Mouse (Mus musculus) CD4-positive helper T cell, adult 2 months (primary cell): ENCODE measurements around the gene Hspg2.

Source experiments
- DNase-seq: peaks from one replicate; pipeline ENCODE4 v3.0.0-alpha.2; 2012; ENCODE audit warnings: low read depth, missing footprints, low spot score

Hspg2 gene

DNA sequence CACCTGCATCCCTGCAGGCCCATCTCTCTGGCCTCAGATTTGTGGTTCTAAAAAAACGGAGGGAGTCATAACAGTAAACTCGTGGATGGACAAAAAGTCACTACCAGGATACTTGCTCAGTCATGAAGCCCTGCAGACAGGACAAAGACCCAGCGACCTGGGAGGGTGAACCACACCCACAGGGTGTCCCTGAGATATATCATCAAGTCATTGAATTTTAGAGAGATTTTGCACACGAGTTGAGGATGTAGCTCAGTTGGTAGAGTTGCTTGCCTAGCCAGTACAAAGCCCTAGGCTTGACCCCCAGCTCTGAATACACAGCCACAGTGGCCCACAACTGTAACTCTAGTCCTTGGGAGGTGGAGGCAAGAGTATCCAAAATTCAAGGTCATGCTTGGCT is 7.4 kb upstream of the Hspg2 start:
- no peak for DNase-seq

DNA sequence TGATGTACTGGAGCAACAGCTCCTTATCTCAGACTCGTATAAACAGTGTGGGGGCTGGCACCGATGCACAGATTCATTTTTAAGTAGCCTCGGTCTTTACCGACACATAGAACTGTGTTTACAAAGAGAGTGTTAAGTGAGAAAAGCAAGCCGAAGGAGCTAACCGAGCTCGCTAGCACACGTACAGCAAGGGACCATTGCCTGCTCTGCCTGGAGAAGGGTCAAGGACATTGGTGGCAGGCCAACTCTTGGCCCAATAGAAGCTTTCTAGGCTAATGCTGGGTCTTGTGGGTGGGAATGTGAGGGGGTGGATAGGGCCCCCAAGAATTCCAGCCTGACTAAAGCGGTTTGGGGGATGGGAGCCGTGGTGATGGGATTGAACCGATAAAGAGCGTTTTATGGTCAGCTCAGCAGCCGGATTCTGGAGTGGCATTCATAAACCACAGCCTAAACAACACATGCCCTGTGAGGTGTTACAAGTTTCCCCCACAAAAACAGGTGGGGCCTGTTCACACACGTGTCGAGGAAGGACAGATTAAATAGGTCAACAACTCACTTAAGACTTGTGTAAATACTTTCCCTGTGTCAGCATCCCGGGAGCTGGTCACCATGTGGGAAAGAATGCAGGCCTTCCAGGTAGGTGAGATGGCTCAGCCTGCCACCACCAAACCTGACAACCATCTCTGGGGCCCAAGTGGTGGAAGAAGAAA is 6.4 kb upstream of the Hspg2 start:
- no peak for DNase-seq

DNA sequence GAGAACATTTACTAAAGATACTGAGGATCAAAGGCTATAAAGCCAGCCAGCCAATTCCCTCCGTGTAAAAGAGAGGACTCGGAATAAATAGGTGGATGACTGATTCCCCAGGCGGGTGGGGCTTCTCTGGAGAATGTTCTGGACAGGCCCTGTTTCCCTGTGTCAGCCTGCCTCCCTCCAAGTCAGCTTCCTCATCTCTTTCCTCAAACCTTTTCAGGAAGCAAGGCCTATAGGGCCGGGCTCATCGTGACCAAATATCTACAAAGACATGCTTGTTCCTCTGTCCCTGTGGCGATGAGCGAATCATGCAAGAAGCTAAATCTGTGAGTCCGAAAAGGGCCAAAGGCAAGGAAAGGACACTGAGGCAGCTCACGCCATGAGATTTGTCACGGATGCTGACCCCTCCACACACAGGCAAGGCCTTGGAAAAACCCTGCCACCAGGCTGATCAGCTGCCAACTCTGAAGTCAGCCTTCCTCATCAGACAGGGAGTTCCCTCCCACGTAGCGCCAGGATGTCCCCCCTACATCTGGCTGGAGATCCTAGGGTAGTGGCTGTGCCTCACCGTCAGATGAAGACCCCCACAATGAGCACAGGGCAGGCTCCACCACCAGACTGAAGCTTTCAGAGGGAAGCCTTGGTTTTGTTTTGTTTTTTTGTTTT is 3.3 kb upstream of the Hspg2 start:
- DNase-seq, result no peak

DNA sequence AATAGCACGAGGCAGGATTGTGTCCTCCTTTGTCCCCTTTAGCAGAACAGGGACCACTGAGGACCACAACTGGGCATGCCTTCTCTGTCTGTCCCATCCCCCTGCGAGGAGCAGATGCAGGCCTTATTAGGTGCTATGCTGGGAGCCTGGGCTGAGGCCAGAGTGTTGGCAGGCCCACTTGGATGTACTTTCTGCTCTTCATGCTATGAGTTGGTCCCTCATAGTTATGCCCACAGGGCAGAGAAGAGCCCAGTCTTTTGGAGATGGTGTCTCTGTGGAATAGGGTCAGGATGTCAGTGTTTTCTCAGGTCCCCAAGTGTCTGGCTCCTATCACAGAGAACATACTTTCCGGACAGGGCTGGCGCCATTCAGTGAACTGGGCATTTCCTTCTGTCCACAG is 1.6 kb upstream of the Hspg2 start:
- no peak for DNase-seq

DNA sequence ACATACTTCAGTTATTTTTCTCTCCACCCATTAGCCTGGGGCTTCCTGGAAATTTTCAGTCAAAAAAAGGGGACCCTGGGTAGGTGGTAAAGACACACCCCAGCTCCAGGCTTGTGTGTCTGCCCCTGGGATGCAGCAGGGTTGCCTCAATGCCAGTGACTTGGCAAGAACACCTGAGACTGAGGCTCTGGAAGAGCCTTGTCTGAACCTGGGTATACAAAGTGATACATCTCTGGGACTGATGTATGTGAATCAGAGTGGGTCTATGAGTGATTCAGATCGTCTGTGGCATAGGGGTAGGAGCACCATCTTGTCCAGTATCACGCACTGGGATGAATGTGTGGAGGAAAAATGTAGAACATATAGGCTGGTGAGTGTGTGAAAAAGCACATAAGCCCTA is 1.0 kb upstream of the Hspg2 start:
- no peak for DNase-seq

DNA sequence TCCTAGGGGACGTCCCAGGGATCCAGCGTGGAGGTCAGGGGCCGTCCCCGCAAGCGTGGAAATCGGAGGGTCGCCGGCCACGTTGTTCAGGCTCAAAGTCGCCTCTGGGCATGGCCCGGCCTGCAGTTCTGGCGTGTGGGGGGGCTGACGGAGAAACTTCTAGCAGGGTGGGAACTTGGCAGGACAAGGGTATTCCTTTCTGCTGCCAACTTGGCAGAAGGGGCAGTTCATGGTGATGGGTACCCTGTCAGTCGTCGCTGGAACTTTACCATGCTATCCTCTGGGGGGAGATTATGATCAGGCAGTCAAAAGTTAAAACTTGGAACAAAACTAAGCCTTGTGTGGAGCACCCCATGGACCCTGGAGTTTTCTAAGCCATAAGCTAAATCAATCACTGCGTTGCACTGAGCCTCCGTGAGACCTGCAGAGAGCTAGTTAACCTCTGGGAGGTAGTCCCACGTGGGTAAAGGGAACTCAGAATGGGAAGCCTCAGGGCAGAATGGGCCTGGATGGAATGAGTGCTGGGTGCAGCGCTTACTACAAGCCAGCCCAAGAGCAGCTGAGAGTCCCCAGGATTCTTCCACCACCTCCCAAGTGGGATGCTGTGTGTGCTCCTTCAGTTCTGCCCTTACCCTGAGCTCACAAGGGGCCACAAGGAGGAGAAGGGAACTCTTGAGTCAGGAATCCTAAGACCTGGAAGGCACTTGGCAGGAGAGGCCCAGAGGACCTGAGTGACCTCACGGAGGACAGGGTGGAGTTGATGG is 694 bp downstream of the Hspg2 start:
- no peak for DNase-seq

DNA sequence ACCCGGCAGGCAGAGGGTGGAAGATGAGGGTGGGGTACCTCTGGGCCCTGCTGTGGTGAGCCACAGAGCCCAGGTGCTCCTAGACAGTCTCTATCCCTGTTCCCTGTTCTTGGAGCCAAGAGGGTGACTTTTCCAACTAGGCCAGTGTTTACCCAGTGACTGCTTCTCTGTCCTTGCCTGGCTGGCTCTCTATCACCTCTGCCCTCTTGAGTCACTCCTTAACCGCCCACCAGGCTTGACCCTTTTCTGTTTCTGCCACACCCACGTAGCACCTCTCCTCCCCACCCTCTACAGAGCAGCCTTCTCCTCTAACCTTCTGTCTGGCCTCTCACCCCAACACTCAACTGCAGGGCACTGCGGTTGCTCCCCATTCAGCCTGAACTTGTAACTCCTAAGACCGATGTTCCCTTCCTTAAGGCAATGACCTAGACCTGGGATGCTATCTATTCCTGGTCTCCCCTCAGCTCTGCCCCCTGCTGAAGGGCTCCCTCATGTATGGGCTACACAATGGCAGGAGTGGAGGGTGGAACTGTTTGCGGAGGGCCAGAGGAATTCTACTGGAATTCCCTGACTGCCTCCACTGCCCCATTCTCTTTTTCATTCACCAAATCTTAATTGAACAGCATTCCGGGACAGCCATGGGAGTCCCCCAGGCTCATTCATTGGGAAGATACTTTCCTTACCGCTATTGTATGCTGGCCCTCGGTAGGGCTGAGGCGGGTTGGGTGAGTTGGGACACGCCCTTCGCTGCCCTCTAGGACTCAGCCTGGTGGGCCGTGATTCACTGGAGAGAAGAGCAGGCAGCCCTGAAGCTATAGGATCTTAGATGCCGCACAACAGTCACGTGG is 1.5 kb downstream of the Hspg2 start:
- DNase-seq, result no peak

DNA sequence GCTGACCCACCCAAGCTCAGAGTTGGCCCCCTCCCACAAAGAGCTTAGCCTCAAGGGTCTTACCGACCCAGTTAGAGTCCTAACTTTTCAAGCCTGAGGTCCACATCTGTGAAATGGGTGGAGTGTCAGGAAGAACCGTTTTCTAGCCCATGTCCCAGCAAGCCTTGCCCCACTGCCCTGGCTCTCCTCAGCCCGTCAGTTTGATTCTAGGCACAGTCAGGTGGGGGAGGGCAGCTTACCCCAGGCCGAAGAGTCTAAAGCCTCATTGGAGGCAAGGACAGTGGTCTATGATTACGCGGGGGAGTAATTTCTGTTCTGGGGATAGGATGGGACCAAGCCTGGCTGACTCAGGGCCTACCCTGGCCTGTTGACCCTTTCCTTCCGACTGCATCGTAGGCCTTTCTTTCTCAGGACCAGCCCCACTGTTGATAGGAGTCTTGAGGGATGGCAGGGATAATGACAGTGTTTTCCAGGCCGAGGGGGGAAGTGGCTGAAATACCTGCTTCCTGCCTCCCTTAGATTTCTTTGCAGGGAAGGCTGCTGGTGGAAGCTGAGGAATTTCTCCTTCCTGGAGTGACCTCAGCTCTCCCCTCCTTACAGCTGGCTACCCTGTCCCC is 2.2 kb downstream of the Hspg2 start:
- no peak for DNase-seq

DNA sequence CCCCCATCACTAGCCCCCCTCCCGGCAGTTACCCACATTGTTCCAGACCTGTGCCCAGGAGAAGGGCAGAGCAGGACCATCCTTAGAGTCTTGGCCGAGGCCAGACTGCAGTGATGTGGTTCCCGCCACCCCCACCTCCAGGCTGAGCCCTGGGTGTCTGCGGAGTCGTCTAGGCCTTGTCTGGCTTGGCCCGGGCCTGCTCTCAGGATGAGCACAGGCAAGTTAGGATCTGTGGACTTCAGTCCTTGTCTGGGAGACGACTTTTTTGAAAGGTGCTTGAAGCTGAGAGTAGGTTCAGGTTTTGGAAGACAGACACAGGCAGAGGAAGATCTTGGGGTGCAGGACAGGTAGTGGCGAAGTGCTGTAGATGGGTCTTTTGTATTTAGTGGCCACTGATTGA is 2.8 kb downstream of the Hspg2 start:
- no peak for DNase-seq

DNA sequence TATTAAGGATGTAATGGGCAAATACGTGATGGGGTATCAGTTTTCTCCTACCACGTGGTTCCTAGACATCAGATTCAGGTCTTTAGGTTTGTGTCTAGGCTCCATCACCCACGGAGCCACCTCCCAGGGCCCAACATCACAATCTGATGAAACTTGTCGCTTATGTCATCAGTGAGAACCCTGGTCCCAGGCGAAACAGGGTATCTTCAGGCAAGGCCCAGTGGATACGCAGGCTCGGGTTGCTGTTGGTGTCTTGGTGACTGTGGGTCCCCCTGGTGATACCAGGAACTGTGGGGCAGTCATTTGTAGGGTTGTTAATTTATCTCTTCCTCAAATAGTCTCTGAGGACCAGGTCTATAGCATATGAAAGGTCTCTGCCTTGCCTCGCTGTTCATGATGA is 4.7 kb downstream of the Hspg2 start:
- DNase-seq, result no peak

DNA sequence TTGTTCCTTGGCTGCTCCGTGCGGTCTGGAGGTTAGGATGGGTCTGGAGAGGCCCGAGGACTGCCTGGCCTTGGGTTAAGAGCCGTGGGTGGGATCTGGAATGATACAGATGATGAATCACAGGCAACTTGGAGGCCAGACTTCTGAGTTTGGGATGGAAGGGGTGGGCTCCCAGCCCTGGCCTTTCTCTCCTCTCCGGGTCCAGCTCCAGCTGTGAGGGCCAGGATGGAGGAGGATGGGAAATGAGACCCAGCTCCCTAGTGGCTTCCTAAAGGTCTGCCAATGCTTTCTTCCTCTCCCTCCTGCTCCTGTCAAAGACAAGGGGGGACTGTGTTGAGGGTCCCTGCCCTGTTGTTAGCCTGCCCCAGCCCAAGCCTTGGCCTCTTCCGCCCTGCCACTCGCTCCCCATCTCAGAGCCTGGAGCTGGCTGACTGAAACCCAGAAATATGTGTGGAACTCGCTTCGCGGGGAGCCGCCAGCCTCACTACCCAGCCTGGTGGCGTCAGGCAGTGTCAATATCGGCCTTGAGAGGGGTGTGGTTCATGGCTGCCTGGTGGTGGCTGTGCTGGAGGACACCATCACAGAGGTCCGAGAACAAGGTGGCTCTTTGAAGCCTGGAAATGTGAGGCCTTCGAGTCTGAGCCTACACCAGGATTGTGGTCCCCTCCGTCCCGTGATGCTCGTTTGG is 5.3 kb downstream of the Hspg2 start:
- no peak for DNase-seq

DNA sequence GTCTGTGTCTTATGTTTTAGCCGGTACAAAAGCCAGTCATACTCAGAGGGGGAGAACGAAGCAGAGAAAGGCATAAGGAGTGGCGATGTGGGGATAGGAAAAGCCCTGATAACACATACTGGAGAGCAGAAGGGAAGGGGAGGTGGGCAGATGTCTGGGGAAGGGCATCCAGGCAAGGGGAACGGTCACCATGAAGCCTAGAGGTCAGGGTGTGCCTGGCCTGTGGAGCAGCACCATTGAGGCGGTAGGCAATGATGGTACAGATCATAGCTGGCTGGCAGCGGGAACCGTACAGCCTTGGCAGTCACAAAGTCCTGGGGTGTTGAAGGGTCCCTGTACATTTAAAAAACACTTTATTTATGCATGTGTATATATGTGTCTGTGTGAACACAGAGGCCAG is 6.1 kb downstream of the Hspg2 start:
- DNase-seq, result no peak

DNA sequence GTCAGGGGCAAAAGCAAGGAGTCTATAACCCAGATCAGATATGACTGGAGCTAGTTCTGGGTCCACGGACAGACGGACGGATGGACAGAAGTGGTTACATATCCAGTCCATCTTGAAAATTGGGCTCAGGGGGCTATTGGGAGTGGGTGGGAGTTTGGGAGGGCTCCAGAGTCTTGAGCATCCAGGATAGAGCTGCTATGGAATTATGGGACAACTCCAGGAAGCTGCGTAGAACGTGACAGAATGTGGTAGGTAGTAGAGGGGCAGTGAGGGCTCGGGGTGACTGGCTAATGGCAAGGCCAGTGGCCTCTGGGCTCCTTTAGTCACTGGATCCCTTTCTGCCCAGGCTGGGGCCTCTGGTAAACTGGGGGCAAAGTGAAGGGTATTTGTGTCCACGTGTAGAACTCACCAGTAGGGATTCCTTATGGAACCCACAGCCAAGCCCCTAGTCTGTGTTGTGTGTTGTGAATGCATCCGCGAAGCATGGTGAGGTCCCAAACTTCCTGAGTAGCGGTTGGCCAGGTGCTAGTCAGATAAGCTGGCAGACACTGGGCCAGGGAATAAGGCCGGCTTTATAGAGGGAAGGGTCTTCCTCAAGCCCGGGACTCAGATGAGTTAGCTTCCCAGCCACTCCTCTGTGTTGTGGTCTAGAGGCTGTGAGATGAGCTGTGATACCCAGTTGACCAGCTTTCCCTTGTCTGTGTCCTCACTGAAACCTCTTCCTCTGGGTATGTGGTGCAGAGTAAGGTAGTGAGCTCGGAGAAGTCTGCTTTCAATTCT is 6.9 kb downstream of the Hspg2 start:
- DNase-seq, result no peak

DNA sequence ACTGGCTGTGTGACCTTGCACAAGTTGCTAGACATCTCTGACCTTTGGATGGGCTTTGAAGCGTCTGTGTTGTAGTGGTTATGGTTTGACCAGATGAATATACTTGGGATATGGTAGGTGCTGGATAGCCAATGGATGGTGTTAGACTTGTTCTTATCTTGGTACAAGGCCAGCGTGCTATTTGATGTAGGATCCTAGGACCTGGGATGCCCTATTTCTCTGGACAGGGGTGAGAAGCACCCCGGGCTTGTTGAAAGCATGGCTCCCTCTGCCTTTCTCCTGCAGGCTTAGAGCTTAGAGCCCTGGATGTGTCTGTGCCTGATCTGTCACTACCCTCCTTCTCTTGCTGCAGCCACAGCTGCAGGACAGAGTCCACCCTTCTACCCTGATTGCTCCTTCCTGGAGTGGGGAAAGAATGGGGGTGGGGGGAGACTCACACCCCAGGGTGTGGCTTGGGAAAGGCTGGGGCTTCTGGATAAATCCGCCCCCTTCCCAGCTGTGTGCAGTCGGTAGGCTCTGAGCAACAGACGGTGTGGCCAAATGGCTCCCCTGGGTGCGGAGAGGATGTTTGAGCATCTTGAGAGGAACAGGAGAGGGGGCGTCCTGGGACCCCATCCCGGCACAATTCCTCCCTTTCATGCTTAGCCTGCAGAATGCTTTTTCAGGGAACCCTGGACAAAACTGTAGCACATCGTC is 7.6 kb downstream of the Hspg2 start:
- DNase-seq, result no peak

DNA sequence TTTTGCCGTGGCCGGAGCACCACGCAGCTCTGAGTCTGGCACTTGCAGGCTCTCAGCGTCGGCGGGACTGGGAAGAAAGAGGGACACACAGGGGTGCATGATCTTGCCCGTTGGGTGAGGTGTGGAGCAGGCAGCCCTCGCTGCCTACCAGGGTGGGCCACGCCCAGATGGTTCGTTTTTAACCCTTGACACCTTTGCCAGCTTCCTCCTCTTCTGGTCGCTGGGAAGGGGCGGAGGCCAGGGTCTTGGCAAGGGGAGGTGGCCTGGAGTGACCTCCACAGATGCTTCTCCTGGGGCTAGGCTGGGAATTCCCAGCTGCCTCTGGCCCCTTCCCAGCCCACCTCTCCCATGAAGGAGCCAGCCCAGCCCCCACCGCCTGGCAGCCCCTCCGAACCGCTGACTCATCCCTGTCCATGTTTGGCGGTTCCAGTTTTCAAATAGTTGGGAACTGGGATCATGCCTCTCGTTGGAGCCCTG is 8.2 kb downstream of the Hspg2 start:
- no peak for DNase-seq

DNA sequence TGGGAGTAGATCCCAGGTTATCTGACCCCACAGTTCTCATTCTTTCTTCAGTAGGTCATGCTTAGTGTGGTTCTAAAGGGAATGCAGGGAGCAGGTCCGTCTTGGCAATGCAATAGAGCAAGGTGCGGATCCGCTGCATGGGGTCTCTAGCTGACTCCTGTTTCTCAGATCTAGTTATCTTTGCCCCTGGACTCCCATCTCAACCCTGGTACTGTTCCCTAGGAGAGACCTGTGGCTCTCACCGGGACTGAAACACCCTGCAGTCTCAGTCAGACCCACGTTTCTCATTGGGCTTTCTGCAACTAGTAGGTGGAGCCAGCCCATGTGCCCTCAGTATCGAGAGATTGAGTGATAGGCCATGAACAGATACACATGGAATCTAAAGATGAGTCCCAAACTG is 9.0 kb downstream of the Hspg2 start:
- no peak for DNase-seq

DNA sequence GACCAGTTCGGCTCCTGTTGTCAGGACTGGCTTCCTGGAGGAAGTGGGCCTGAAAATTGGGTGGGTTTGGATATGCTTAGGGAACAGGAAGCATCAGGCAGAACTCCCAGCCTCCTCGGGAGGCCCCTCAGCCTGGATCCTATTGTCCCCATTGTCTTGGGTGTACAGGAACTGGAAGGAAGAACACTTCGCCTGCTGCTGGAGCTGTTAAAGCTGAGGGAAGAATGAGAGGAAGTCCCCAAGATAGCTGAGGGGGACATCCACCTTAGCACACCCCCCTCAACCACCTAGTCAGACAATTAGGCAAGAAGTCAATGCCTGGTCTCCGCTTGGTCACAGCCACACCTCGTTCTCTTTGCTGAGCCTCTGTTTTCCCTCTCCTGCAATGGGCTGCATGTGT is 9.7 kb downstream of the Hspg2 start:
- no peak for DNase-seq

DNA sequence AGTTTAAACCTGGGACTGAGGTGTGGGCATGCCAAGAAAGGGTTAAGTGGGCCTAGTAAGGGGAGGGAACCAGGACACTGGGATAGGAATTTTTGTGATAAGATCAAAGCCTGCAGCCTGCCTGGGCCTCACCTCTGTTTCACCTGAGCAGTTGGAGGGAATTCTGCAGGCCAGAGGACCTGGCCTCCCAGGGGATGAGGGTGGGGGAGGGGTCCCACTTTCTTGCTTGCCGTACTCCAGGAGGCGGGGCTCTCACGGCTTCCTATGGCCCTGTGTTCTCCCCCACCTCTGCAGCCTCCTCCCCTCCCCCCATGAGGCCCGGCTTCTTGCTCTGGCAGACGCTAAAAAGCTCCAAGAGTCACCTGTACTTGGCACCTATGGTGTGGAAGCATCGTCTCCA is 11.2 kb downstream of the Hspg2 start:
- no peak for DNase-seq

DNA sequence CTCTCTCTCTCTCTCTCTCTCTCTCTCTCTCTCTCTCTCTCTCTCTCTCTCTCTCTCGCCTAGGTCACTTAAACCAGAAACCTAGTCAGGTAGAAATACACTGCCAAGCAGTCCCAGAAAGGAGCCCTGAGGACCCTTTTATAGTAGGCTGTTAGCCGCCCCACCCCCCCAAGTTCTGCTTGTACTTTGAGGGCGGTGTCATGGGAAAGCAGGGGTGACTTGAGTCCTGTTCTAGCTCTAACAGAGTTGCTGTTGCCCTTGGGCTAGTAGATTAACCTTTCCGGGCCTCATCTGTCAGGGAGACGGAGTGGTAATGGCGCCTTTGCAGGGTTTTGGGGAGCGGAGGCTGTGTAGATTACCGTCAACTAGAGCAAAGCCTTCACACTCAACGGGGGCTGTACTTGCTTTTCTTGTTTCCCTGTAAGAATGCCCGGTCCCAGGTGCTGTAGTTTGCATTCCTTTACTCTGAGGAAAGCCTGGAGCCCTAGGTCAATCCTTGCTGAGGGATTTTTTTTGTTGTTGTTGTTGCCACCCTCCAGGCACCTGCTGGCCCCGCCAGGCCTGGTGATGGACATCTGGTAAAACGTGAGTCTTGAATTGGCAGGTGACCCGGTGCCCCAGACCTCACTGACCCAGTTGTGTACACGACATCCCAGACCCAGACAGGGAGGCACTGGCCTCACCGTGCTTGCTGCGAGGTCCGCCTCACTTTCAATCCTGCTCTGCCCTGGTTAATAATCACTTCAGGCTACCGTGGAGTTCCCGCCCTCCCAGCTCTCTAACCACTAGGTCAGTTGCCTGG is 11.8 kb downstream of the Hspg2 start:
- DNase-seq, result no peak
